Mouse (Mus musculus) embryo, embryonic 10.5 days (tissue): ENCODE results near the gene Bmf.

Experiments
- DNase-seq: peaks from one replicate; pipeline ENCODE4 v3.0.0-alpha.2; 2015; ENCODE audit warnings: low spot score

The Bmf gene

GRCm38 (mm10) chr2:118545242-118546103 lies 4.0 kb downstream of the Bmf start:
- DNase-seq = peak; percentile 92

GRCm38 (mm10) chr2:118543893-118544799 lies 5.3 kb downstream of the Bmf start:
- DNase-seq = peak; percentile 84

GRCm38 (mm10) chr2:118542971-118543573 lies 6.4 kb downstream of the Bmf start:
- DNase-seq = peak; percentile 49

- DNase-seq = no peak
These were observed 7.8 kb downstream of the Bmf start for GRCm38 (mm10) chr2:118541716-118542115.

GRCm38 (mm10) chr2:118540691-118541117 lies 8.8 kb downstream of the Bmf start:
- peak; percentile 38 for DNase-seq

- DNase-seq = peak; percentile 37
These were observed 9.5 kb downstream of the Bmf start for GRCm38 (mm10) chr2:118539881-118540516.

GRCm38 (mm10) chr2:118539040-118539439 lies 10.4 kb downstream of the Bmf start:
- DNase-seq = no peak

- DNase-seq = peak; percentile 33
These were observed 12.3 kb downstream of the Bmf start for GRCm38 (mm10) chr2:118537226-118537625.

GRCm38 (mm10) chr2:118536553-118536952 lies 12.9 kb downstream of the Bmf start:
- no peak for DNase-seq

GRCm38 (mm10) chr2:118536111-118536510 lies 13.4 kb downstream of the Bmf start:
- no peak for DNase-seq

- no peak for DNase-seq
These were observed 15.5 kb downstream of the Bmf start for GRCm38 (mm10) chr2:118533969-118534368.

GRCm38 (mm10) chr2:118532855-118533675 lies 16.4 kb downstream of the Bmf start:
- peak; percentile 96 for DNase-seq

GRCm38 (mm10) chr2:118532401-118532800 lies 17.1 kb downstream of the Bmf start:
- peak; percentile 52 for DNase-seq

- peak; percentile 92 for DNase-seq
These were observed 19.9 kb downstream of the Bmf start for GRCm38 (mm10) chr2:118529466-118530181.

- DNase-seq = no peak
These were observed 22.9 kb downstream of the Bmf start for GRCm38 (mm10) chr2:118526545-118526944.

- DNase-seq = no peak
These were observed 24.7 kb downstream of the Bmf start for GRCm38 (mm10) chr2:118524811-118525210.

GRCm38 (mm10) chr2:118523163-118523730 lies 26.2 kb downstream of the Bmf start:
- no peak for DNase-seq

GRCm38 (mm10) chr2:118522265-118522664 lies 27.2 kb downstream of the Bmf start:
- DNase-seq = peak; percentile 26

GRCm38 (mm10) chr2:118520042-118520933 lies 29.2 kb downstream of the Bmf start:
- DNase-seq = peak; percentile 83
